Mouse (Mus musculus) C2C12 (cell line): Measurements from ENCODE around the gene Eml3.

Experiments used
- CEBPB ChIP-seq: IDR thresholded peaks from one replicate; pipeline ENCODE4 v1.6.1; 2011; ENCODE audit warnings: low read depth, mild to moderate bottlenecking, control low read depth, moderate library complexity
- CTCF ChIP-seq: IDR thresholded peaks from one replicate; pipeline ENCODE4 v1.5.1; 2011; ENCODE audit not compliant: control insufficient read depth, insufficient read depth, insufficient read length
- MYOD1 ChIP-seq: IDR thresholded peaks from one replicate; pipeline ENCODE4 v1.6.1; 2011; ENCODE audit warnings: low read depth; ENCODE audit not compliant: control insufficient read depth, insufficient read length

DNA sequence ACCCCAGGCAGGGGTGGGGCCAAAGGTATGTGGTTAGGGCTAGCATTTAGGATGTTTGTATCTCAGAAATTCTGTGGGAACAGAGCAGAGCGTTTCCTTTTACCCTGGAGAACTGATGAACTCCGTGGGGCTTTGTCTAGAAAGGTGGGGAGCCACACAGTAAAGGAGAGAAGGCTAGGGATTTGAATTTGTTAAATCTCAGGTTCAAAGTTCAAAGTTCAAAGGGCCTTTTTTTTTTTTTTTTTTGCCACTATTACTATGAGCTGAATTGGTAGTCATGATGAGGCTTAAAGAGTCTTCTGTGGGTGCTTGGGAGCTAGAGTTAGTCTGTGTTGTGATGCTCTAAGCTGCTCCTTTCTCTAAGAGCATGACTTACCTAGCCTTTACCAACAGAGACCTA is 7.4 kb downstream of the Eml3 start:
- no peak for TF ChIP-seq MYOD1
- TF ChIP-seq CTCF, result no peak
- TF ChIP-seq CEBPB, result no peak
